In genomic region chr2:69050189-69050588, GRCm38 (mm10) we compare ENCODE assay signal across 18 mouse cellular contexts.
"Had no signal": no experiment of that assay in that cellular context is flagged by ENCODE, and none has a peak within 500 bp of the region (broad histone marks: within the 10 kb centered on the region; RNA-seq: fewer than 3 reads in every experiment).

No protein-coding gene starts in this region.

- ATAC-seq: intestine, postnatal 0 days; midbrain, embryonic 13.5 days; midbrain, embryonic 16.5 days had no signal

- H3K4me1 ChIP-seq: liver, embryonic 13.5 days had no signal

- H3K36me3 ChIP-seq: liver, embryonic 13.5 days; midbrain, embryonic 10.5 days; midbrain, embryonic 13.5 days had no signal

- H3K4me2 ChIP-seq: liver, embryonic 13.5 days; midbrain, embryonic 13.5 days had no signal

- H3K4me3 ChIP-seq: left cerebral cortex, adult 2 months; liver, embryonic 13.5 days; midbrain, embryonic 10.5 days; midbrain, embryonic 13.5 days had no signal

- H3K27me3 ChIP-seq: liver, embryonic 13.5 days; megakaryocyte, embryonic 14.5 days; midbrain, embryonic 13.5 days had no signal

- H3K27ac ChIP-seq: kidney, postnatal 0 days; left cerebral cortex, adult 2 months; liver, embryonic 13.5 days; midbrain, embryonic 10.5 days; midbrain, embryonic 13.5 days; stomach, postnatal 0 days had no signal

- DNase-seq: kidney, adult 2 months; kidney, postnatal 36 days; layer of hippocampus, postnatal 36 days; liver, embryonic 13.5 days; right cerebral cortex, adult 18-20 months; right cerebral cortex, postnatal 14 days; right cerebral cortex, postnatal 4 days; thymus, adult 2 months; thymus, postnatal 14 days; thymus, postnatal 4 days had no signal

- H3K9ac ChIP-seq: liver, embryonic 13.5 days; midbrain, embryonic 13.5 days had no signal

- H3K9me3 ChIP-seq: liver, embryonic 13.5 days; megakaryocyte, embryonic 14.5 days; midbrain, embryonic 10.5 days; midbrain, embryonic 13.5 days had no signal
